Mouse (Mus musculus): ENCODE results near the gene Ensa. TPM values are rescaled to one million over a fixed set of nuclear protein-coding genes. Genes with fewer than 3 reads are reported as not detected.
A peak's percentile ranks its signal among the peaks of the same experiment; 100 is the strongest.
"Not testable (repeated sequence)": the region's sequence is repeated elsewhere in the genome, so short reads cannot be mapped to it uniquely, and the experiment has no call there.

Ensa gene
- total RNA-seq (2021), result 100 to 1,000 TPM; 322 to 323 TPM
- long read RNA-seq, transcript Ensa-201 (3 exons, 3,845 nt), result major isoform, 206 of 321 reads
- long read RNA-seq, transcript Ensa-202 (4 exons, 1,130 nt), result minor isoform, 91 of 321 reads
- long read RNA-seq, partial matches to known transcripts, result 3 of 321 reads
- long read RNA-seq, other reads (novel, unspliced or antisense), result 18 of 321 reads

- peak; percentile 99 to 100 for DNase-seq (ENCODE audit: low spot score in 2 of 2)
Observed at GRCm38 (mm10) chr3:95624628-95625503, at the start of gene Ensa. TSS of gene Ensa (plus strand) at chr3:95624993.

GRCm38 (mm10) chr3:95587754-95588603 is 36.8 kb upstream of the Ensa start:
- no peak for DNase-seq (ENCODE audit: low spot score in 2 of 2)

GRCm38 (mm10) chr3:95588604-95589086 is 36.1 kb upstream of the Ensa start, which contains the start of gene Golph3l:
TSS of gene Golph3l (plus strand) at chr3:95588934.
- peak; percentile 96 to 99 for DNase-seq (ENCODE audit: low spot score in 2 of 2)

- no peak for DNase-seq (ENCODE audit: low spot score in 2 of 2)
Observed at GRCm38 (mm10) chr3:95598734-95599133, 26.1 kb upstream of the Ensa start.

GRCm38 (mm10) chr3:95601287-95601686 is 23.5 kb upstream of the Ensa start:
- no peak for DNase-seq (ENCODE audit: low spot score in 2 of 2)

GRCm38 (mm10) chr3:95606096-95606495 is 18.7 kb upstream of the Ensa start:
- DNase-seq (ENCODE audit: low spot score in 2 of 2), result no peak

- DNase-seq (ENCODE audit: low spot score in 2 of 2), result no peak
Observed at GRCm38 (mm10) chr3:95609195-95609594, 15.6 kb upstream of the Ensa start.

- DNase-seq (ENCODE audit: low spot score in 2 of 2), result no peak
Observed at GRCm38 (mm10) chr3:95613996-95614395, 10.8 kb upstream of the Ensa start.

- DNase-seq (ENCODE audit: low spot score in 2 of 2), result no peak
Observed at GRCm38 (mm10) chr3:95618511-95618910, 6.3 kb upstream of the Ensa start.

GRCm38 (mm10) chr3:95621241-95621640 is 3.6 kb upstream of the Ensa start:
- no peak for DNase-seq (ENCODE audit: low spot score in 2 of 2)

- not testable (repeated sequence) for DNase-seq (ENCODE audit: low spot score in 2 of 2)
Observed at GRCm38 (mm10) chr3:95622421-95622820, 2.4 kb upstream of the Ensa start.

GRCm38 (mm10) chr3:95623551-95623950 is 1.2 kb upstream of the Ensa start:
- no peak for DNase-seq (ENCODE audit: low spot score in 2 of 2)

GRCm38 (mm10) chr3:95623991-95624515 is 740 bp upstream of the Ensa start:
- not testable (repeated sequence) for DNase-seq (ENCODE audit: low spot score in 2 of 2)

- DNase-seq (ENCODE audit: low spot score in 2 of 2), result peak; percentile 86
Observed at GRCm38 (mm10) chr3:95627763-95628162, 3.0 kb downstream of the Ensa start.

- peak; percentile 84 to 85 for DNase-seq (ENCODE audit: low spot score in 2 of 2)
Observed at GRCm38 (mm10) chr3:95629755-95630154, 5.0 kb downstream of the Ensa start.

- no peak for DNase-seq (ENCODE audit: low spot score in 2 of 2)
Observed at GRCm38 (mm10) chr3:95630856-95631255, 6.1 kb downstream of the Ensa start.

- DNase-seq (ENCODE audit: low spot score in 2 of 2), result no peak
Observed at GRCm38 (mm10) chr3:95631304-95631703, 6.5 kb downstream of the Ensa start.

- no peak for DNase-seq (ENCODE audit: low spot score in 2 of 2)
Observed at GRCm38 (mm10) chr3:95632648-95633588, 8.1 kb downstream of the Ensa start.

GRCm38 (mm10) chr3:95635636-95636035 is 10.8 kb downstream of the Ensa start:
- DNase-seq (ENCODE audit: low spot score in 2 of 2), result no peak

- no peak for DNase-seq (ENCODE audit: low spot score in 2 of 2)
Observed at GRCm38 (mm10) chr3:95636072-95636471, 11.3 kb downstream of the Ensa start.
